Mouse (Mus musculus) brain, embryonic 14.5 days (tissue): ENCODE data around the gene Rgs12. TPM values are rescaled to one million over a fixed set of nuclear protein-coding genes. Genes with fewer than 3 reads are reported as not detected.
A peak's percentile ranks its signal among the peaks of the same experiment; 100 is the strongest.

Source experiments
- DNase-seq: peaks from one replicate; pipeline ENCODE4 v3.0.0-alpha.2; 2011; ENCODE audit warnings: low read depth
- CTCF ChIP-seq: fragments of 200-500 bp; IDR thresholded peaks from 2 replicates; pipeline ENCODE4 v1.5.1; 2012; ENCODE audit warnings: inconsistent platforms, mild to moderate bottlenecking, moderate library complexity, borderline replicate concordance; ENCODE audit not compliant: insufficient read depth, insufficient read length; ENCODE audit errors: extremely low read depth
- POLR2A ChIP-seq: fragments of 200-500 bp; IDR thresholded peaks from 2 replicates; pipeline ENCODE4 v1.6.1; 2012; ENCODE audit warnings: mild to moderate bottlenecking, inconsistent platforms, borderline replicate concordance; ENCODE audit not compliant: poor library complexity, insufficient read depth, insufficient read length, severe bottlenecking; ENCODE audit errors: extremely low read depth
- polyA plus RNA-seq: library from polyadenylated mRNA; depleted of rRNA; stranded (reverse); fragments of >200 nt; gene quantifications from 2 replicates; pipeline ENCODE4 v1.2.3, GENCODE M21; 2012

Rgs12 gene
- polyA plus RNA-seq, 1 experiment, result 60.9 TPM

GRCm38 (mm10) chr5:34976540-34977292, 27.5 kb downstream of the Rgs12 start:
- TF ChIP-seq CTCF, result no peak
- no peak for TF ChIP-seq POLR2A

GRCm38 (mm10) chr5:34980099-34980498, 30.9 kb downstream of the Rgs12 start:
- TF ChIP-seq CTCF (no peak), POLR2A (no peak)
- DNase-seq, result no peak

More at GRCm38 (mm10) chr5:34976540-34977292, 27.5 kb downstream of the Rgs12 start:
- no peak for DNase-seq

GRCm38 (mm10) chr5:34981734-34982133, 32.5 kb downstream of the Rgs12 start:
- no peak for DNase-seq
- TF ChIP-seq CTCF, result no peak

- TF ChIP-seq POLR2A, result no peak
- TF ChIP-seq CTCF, result no peak
- no peak for DNase-seq
These were observed 35.7 kb downstream of the Rgs12 start for GRCm38 (mm10) chr5:34984933-34985332.

GRCm38 (mm10) chr5:34985867-34986266, 36.6 kb downstream of the Rgs12 start:
- TF ChIP-seq POLR2A, result no peak
- peak; percentile 70 for TF ChIP-seq CTCF
- peak; percentile 61 for DNase-seq

GRCm38 (mm10) chr5:34987396-34987795, 38.2 kb downstream of the Rgs12 start:
- DNase-seq, result no peak
- TF ChIP-seq CTCF (no peak), POLR2A (no peak)

- DNase-seq, result no peak
- no peak for TF ChIP-seq POLR2A
- TF ChIP-seq CTCF, result no peak
These were observed 39.4 kb downstream of the Rgs12 start for GRCm38 (mm10) chr5:34988690-34989089.

GRCm38 (mm10) chr5:34989321-34989772, 40.1 kb downstream of the Rgs12 start:
- TF ChIP-seq CTCF (no peak), POLR2A (no peak)

GRCm38 (mm10) chr5:34998754-34999153, 49.5 kb downstream of the Rgs12 start:
- no peak for DNase-seq
- TF ChIP-seq CTCF, result no peak
- no peak for TF ChIP-seq POLR2A

More at GRCm38 (mm10) chr5:34989321-34989772, 40.1 kb downstream of the Rgs12 start:
- peak; percentile 52 for DNase-seq

GRCm38 (mm10) chr5:34999281-34999680, 50.0 kb downstream of the Rgs12 start:
- DNase-seq, result no peak
- TF ChIP-seq CTCF (no peak), POLR2A (no peak)

- DNase-seq, result no peak
- no peak for TF ChIP-seq POLR2A
- no peak for TF ChIP-seq CTCF
These were observed 51.1 kb downstream of the Rgs12 start for GRCm38 (mm10) chr5:35000323-35000722.

- TF ChIP-seq POLR2A, result no peak
- DNase-seq, result no peak
These were observed 51.9 kb downstream of the Rgs12 start for GRCm38 (mm10) chr5:35001144-35001543.
